Mouse (Mus musculus): Measurements from ENCODE around the gene Amtn. TPM values are rescaled to one million over a fixed set of nuclear protein-coding genes. Genes with fewer than 3 reads are reported as not detected.
"Not testable (repeated sequence)": the region's sequence is repeated elsewhere in the genome, so short reads cannot be mapped to it uniquely, and the experiment has no call there.

Gene Amtn
- polyA plus RNA-seq, 1 experiment from 2014 or later, result 0.16 TPM

GRCm38 (mm10) chr5:88391960-88392359 lies 16.1 kb downstream of the Amtn start:
- TF ChIP-seq CTCF (IDR thresholded peaks at IDR 0.05; ENCODE audit: low read depth), result peak; percentile 56
- H3K36me3 ChIP-seq (ENCODE audit: control insufficient read depth, insufficient read depth); H3K4me3 ChIP-seq (ENCODE audit: low read depth, low read length); H3K4me2 ChIP-seq (replicated peaks; ENCODE audit: low read depth); H3K9ac ChIP-seq (ENCODE audit: low read depth, low read length); H3K9me3 ChIP-seq (ENCODE audit: control insufficient read depth); H3K27ac ChIP-seq (ENCODE audit: low read depth, low read length); H3K4me1 ChIP-seq (replicated peaks; ENCODE audit: control insufficient read depth, insufficient read depth, low read length); H3K27me3 ChIP-seq (replicated peaks; ENCODE audit: control insufficient read depth, insufficient read depth, low read length); ATAC-seq: not testable (repeated sequence)
- 90% methylated on average over 2 of the region's 2 CpGs for WGBS

GRCm38 (mm10) chr5:88398581-88398980 lies 22.7 kb downstream of the Amtn start:
- H3K27me3 ChIP-seq (replicated peaks; ENCODE audit: control insufficient read depth, insufficient read depth, low read length), result no peaks in the 10 kb centered on the region
- H3K4me2 ChIP-seq (replicated peaks; ENCODE audit: low read depth), result no peak overlapping the region
- no peak overlapping the region for H3K4me3 ChIP-seq (ENCODE audit: low read depth, low read length)
- H3K27ac ChIP-seq (ENCODE audit: low read depth, low read length), result no peak overlapping the region
- ATAC-seq, result no peak
- H3K9me3 ChIP-seq (ENCODE audit: control insufficient read depth), result no peaks in the 10 kb centered on the region
- H3K36me3 ChIP-seq (ENCODE audit: control insufficient read depth, insufficient read depth), result no peaks in the 10 kb centered on the region
- no peak overlapping the region for H3K9ac ChIP-seq (ENCODE audit: low read depth, low read length)
- H3K4me1 ChIP-seq (replicated peaks; ENCODE audit: control insufficient read depth, insufficient read depth, low read length), result no peaks in the 10 kb centered on the region
- no peak for TF ChIP-seq CTCF (IDR thresholded peaks at IDR 0.05; ENCODE audit: low read depth)
- 76% methylated on average over 5 of the region's 5 CpGs for WGBS

- Histone ChIP-seq H3K4me2 (replicated peaks; ENCODE audit: low read depth) (no peak overlapping the region), H3K9me3 (ENCODE audit: control insufficient read depth) (no peaks in the 10 kb centered on the region), H3K9ac (ENCODE audit: low read depth, low read length) (no peak overlapping the region), H3K36me3 (ENCODE audit: control insufficient read depth, insufficient read depth) (no peaks in the 10 kb centered on the region), H3K4me3 (ENCODE audit: low read depth, low read length) (no peak overlapping the region), H3K4me1 (replicated peaks; ENCODE audit: control insufficient read depth, insufficient read depth, low read length) (no peaks in the 10 kb centered on the region), H3K27me3 (replicated peaks; ENCODE audit: control insufficient read depth, insufficient read depth, low read length) (no peaks in the 10 kb centered on the region), H3K27ac (ENCODE audit: low read depth, low read length) (no peak overlapping the region)
- WGBS, result 5% methylated on average over 6 of the region's 6 CpGs
- TF ChIP-seq CTCF (IDR thresholded peaks at IDR 0.05; ENCODE audit: low read depth), result peak; percentile 78
- 0 out of 2 replicates have a peak, but pooled peaks have one; percentile 31 for ATAC-seq
Observed at GRCm38 (mm10) chr5:88399849-88400248, 23.9 kb downstream of the Amtn start.

GRCm38 (mm10) chr5:88401464-88401863 lies 25.6 kb downstream of the Amtn start:
- Histone ChIP-seq H3K27ac (ENCODE audit: low read depth, low read length) (no peak overlapping the region), H3K4me2 (replicated peaks; ENCODE audit: low read depth) (no peak overlapping the region), H3K9ac (ENCODE audit: low read depth, low read length) (no peak overlapping the region), H3K4me3 (ENCODE audit: low read depth, low read length) (no peak overlapping the region), H3K4me1 (replicated peaks; ENCODE audit: control insufficient read depth, insufficient read depth, low read length) (no peaks in the 10 kb centered on the region), H3K36me3 (ENCODE audit: control insufficient read depth, insufficient read depth) (no peaks in the 10 kb centered on the region), H3K27me3 (replicated peaks; ENCODE audit: control insufficient read depth, insufficient read depth, low read length) (no peaks in the 10 kb centered on the region), H3K9me3 (ENCODE audit: control insufficient read depth) (no peaks in the 10 kb centered on the region)
- TF ChIP-seq CTCF (IDR thresholded peaks at IDR 0.05; ENCODE audit: low read depth), result no peak
- ATAC-seq, result no peak
- WGBS, result 81% methylated on average over 3 of the region's 3 CpGs

- Histone ChIP-seq H3K4me1 (replicated peaks; ENCODE audit: control insufficient read depth, insufficient read depth, low read length) (no peaks in the 10 kb centered on the region), H3K9ac (ENCODE audit: low read depth, low read length) (no peak overlapping the region), H3K4me3 (ENCODE audit: low read depth, low read length) (no peak overlapping the region), H3K27ac (ENCODE audit: low read depth, low read length) (no peak overlapping the region), H3K9me3 (ENCODE audit: control insufficient read depth) (no peaks in the 10 kb centered on the region), H3K4me2 (replicated peaks; ENCODE audit: low read depth) (no peak overlapping the region), H3K36me3 (ENCODE audit: control insufficient read depth, insufficient read depth) (no peaks in the 10 kb centered on the region), H3K27me3 (replicated peaks; ENCODE audit: control insufficient read depth, insufficient read depth, low read length) (no peaks in the 10 kb centered on the region)
- peak; percentile 47; the same call in 1 of the 2 replicates for ATAC-seq
- 60% methylated on average over 8 of the region's 8 CpGs for WGBS
- TF ChIP-seq CTCF (IDR thresholded peaks at IDR 0.05; ENCODE audit: low read depth), result no peak
Observed at GRCm38 (mm10) chr5:88420319-88421065, 44.6 kb downstream of the Amtn start.

GRCm38 (mm10) chr5:88424892-88425291 lies 49.0 kb downstream of the Amtn start:
- not testable (repeated sequence) for H3K9me3 ChIP-seq (ENCODE audit: control insufficient read depth); H3K4me3 ChIP-seq (ENCODE audit: low read depth, low read length); H3K4me2 ChIP-seq (replicated peaks; ENCODE audit: low read depth); H3K36me3 ChIP-seq (ENCODE audit: control insufficient read depth, insufficient read depth); H3K27ac ChIP-seq (ENCODE audit: low read depth, low read length); H3K27me3 ChIP-seq (replicated peaks; ENCODE audit: control insufficient read depth, insufficient read depth, low read length); ATAC-seq; H3K9ac ChIP-seq (ENCODE audit: low read depth, low read length); H3K4me1 ChIP-seq (replicated peaks; ENCODE audit: control insufficient read depth, insufficient read depth, low read length)
- 67% methylated on average over 2 of the region's 2 CpGs for WGBS
